Mouse (Mus musculus) skeletal muscle tissue, adult 2 months (tissue): ENCODE results near the gene Kdr.

Experiments
- DNase-seq: peaks from one replicate; pipeline ENCODE4 v3.0.0-alpha.2; 2012; ENCODE audit warnings: low read depth, low spot score

The Kdr gene

DNA sequence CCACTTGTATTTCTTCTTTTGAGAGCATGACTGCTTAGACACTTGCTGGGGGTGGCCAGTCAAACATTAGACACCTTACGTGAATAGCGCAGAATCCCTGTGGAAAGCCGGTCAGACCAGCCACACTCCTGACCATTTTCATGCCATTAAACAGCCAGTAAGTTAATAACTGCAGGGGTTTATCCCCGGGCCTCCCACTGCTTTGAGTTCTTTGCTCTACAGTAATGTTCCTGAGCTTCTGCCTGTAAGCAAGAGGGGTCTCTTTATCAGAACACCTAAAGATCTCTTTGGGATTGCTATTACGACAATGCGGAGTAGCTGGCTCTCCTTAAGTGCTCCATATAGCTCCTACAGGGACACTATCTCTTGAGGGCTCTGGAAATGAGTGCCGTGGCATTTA, 58.7 kb downstream of the Kdr start:
- DNase-seq = no peak

DNA sequence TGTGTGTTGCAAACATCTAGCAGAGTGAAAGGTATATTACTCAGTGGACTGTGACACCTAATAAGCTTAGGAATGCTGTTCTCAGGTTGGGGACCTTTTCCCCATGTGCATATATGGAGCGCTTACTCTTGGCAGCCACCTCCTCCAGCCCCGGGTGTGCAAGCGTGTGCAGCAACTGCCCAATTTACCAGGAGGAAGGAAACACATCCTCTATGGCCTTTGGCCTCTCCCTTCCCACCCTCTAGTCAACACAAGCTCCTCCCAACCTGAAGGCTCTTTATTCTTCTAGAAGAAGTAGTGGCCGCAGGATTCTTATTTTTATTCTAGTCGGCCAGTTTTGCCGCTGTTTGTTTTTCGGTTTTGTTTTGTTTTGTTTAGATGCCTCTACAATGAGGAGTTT, 60.1 kb downstream of the Kdr start:
- no peak for DNase-seq

DNA sequence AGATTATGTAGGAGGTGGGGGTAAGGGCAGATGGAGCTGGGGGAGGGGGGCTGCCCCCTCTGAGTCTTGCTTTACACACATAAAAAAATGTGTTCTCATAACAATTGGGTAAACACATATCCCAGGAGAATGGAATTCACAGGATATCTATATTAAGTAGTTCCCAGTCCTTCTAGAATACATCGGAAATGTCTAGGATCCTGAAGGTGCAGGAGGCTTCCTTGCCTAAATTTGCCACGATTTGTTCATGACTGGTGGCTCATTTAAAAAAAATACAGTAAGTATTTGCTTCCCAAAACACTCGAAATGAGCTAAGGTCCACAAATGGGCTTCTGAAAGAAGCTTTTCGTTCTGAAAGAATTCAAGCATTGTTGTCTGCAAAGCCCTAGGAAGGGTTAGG, 61.0 kb downstream of the Kdr start:
- no peak for DNase-seq

DNA sequence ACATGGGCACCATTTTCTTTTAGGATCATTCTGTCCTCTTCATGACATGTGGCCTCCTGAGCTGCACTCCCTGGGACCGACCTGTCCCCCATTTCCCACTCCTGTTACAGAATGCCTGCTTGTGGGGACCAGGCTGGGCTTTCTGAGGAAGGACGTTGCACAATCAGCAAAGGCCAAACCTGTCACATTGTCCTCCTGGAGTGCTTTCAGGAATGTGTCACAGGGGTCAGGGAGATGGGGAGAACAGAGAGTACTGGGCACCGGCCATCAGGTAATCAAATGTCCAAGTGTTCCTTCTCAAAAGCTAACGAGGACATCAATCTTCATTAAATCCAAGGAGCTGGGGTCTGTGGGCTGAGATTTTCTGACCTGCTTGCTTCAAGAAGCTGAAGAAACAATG, 72.2 kb downstream of the Kdr start:
- DNase-seq = no peak

DNA sequence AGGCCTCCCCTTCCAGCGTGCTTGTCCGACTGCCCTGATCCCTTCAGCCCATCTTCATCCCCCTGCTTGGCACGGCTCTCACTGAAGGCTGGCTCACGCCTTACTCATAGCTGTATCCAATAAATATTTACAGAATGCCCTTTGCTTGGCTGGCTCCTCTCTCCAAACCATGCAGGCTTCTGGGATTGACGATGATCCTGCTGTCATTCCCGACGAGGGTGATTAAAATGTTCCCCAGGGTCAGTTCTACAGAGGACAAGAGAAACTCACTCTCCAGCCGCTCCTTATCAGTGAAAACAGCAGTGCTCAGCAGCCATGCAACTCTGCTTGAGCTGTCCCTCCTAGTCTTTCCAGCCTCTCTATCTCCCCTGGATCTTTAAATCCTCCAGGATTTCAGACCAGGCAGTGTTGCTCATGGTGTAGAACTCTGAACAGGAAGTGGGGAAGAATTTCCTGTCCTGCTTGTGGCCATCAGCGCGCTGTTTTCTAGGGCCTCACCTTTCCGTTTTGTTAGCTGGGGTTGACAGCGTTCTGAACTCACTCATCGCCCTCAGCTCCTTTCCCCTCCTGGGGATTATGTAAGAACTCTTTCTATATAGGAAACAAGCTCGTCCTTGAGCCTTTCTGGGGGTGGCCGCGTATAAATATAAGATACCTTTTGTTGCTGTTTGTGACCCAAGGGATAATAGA, 77.9 kb downstream of the Kdr start:
- no peak for DNase-seq

DNA sequence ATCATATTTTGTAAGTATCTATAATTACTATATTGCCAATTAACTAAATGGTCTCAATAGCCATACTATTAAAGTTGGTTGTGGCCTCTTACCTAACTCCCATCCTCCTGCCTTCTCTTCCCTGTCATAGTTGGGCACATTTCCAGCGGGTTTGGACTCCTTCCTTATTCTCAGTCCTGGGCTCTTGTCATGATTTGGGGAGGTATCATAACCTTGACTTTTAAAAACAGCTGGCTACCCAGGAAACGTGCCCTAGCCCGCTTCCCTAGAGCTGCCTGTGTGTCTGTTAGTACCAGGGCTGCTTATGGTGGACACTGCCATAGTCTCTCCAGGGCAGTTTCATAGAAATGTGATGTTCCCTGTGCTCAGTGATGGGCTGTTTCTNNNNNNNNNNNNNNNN, 82.9 kb downstream of the Kdr start:
- no peak for DNase-seq

DNA sequence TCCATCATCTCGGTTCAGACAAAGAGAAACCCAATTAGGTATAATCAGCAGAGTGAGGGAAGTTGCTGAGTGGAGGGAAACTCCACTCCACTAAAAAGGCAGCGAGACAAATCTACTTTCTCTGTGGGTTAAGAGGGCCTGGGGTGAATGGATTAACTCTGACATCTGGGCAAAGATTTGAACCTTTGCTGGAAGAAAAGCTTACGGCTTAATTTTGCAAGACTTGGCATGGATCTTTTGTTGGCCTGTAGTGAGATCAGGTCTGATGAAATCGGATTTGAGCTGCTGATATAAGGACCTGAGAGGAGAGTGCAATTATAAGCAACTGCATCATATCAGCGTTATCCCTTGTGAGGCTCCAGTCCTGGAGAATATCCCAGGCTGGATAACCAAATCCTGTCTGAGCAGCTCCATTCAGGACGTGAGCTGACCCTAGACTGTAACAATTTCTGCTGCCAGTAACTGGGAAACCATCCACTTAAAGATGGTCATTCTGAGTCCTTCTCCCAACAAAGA, 85.2 kb downstream of the Kdr start:
- no peak for DNase-seq
